Mouse (Mus musculus) stomach, postnatal 0 days (tissue): Measurements from ENCODE around the gene Gm17359.

ENCODE experiments used
- CTCF ChIP-seq: IDR thresholded peaks from 2 replicates; pipeline ENCODE4 v1.5.1; 2016; ENCODE audit warnings: antibody characterized with exemption, low read depth, mild to moderate bottlenecking, moderate library complexity
- EP300 ChIP-seq: optimal IDR thresholded peaks from 2 replicates; pipeline ENCODE3; 2016; ENCODE audit warnings: antibody characterized with exemption

GRCm38 (mm10) chr3:79366098-79366497 lies 29.6 kb downstream of the Gm17359 start:
- TF ChIP-seq CTCF = no peak
- no peak for TF ChIP-seq EP300
